Mouse (Mus musculus) lung, embryonic 15.5 days (tissue): ENCODE results near the gene Timm50. TPM values are rescaled to one million over a fixed set of nuclear protein-coding genes. Genes with fewer than 3 reads are reported as not detected.

Experiments used
- ATAC-seq: fragments of 200-750 bp; cut with Nextera tagmentation; 2 replicates; pipeline ENCODE4 v1.8.0; 2017; ENCODE audit warnings: moderate number of reproducible peaks, borderline replicate concordance; ENCODE audit not compliant: low FRiP score, low TSS enrichment; ENCODE audit errors: extremely low read depth
- H3K27ac ChIP-seq: fragments of 300-500 bp; sonication (generic); 2 replicates; pipeline ENCODE4 v1.5.1; 2015; ENCODE audit warnings: moderate library complexity, mild to moderate bottlenecking, inconsistent platforms
- H3K27me3 ChIP-seq: fragments of 300-500 bp; sonication (generic); 2 replicates; pipeline ENCODE4 v1.6.1; 2015; ENCODE audit warnings: inconsistent platforms
- H3K36me3 ChIP-seq: fragments of 300-500 bp; sonication (generic); 2 replicates; pipeline ENCODE4 v1.6.1; 2015; ENCODE audit warnings: inconsistent platforms
- H3K4me1 ChIP-seq: fragments of 300-500 bp; sonication (generic); 2 replicates; pipeline ENCODE4 v1.6.1; 2015; ENCODE audit warnings: inconsistent platforms
- H3K4me2 ChIP-seq: fragments of 300-500 bp; sonication (generic); 2 replicates; pipeline ENCODE4 v1.6.1; 2015; ENCODE audit warnings: inconsistent platforms, mild to moderate bottlenecking, moderate library complexity
- H3K4me3 ChIP-seq: fragments of 300-500 bp; sonication (generic); 2 replicates; pipeline ENCODE4 v1.5.1; 2015; ENCODE audit warnings: mild to moderate bottlenecking, inconsistent platforms
- H3K9ac ChIP-seq: fragments of 300-500 bp; sonication (generic); 2 replicates; pipeline ENCODE4 v1.6.1; 2015; ENCODE audit warnings: inconsistent platforms
- H3K9me3 ChIP-seq: fragments of 300-500 bp; sonication (generic); 2 replicates; pipeline ENCODE4 v1.6.1; 2016; ENCODE audit warnings: inconsistent platforms
- WGBS: fragments of 180-500 bp; shearing (Covaris S2); methylation state at CpG from one replicate; pipeline ENCODE4 v1.1.7; 2015; 5-methylcytosine and 5-hydroxymethylcytosine counted together
- polyA plus RNA-seq: library from polyadenylated mRNA; unstranded; fragments of >200 nt; fragmentation: Nextera tagmentation; extraction: Ambion mirVana; gene quantifications from 2 replicates; pipeline ENCODE4 v1.2.1, GENCODE M21; 2015

Timm50 gene
- polyA plus RNA-seq, 1 experiment from 2014 or later = 146 TPM

- Histone ChIP-seq H3K9me3 (no peaks in the 10 kb centered on the region), H3K4me1 (peaks cover 8% of the 10 kb centered on the region; the same call in 1 of the 2 replicates), H3K36me3 (no peaks in the 10 kb centered on the region), H3K9ac (peak within 1 kb of the TSS; percentile 11; the same call in 1 of the 2 replicates), H3K27me3 (peaks cover 84% of the 10 kb centered on the region), H3K4me3 (peak within 1 kb of the TSS; percentile 30), H3K27ac (no peak within 1 kb of the TSS), H3K4me2 (peak within 1 kb of the TSS; percentile 51)
- ATAC-seq = peak; percentile 36; the same call in 1 of the 2 replicates
- 2% methylated on average over 52 of the region's 52 CpGs for WGBS
Measured at GRCm38 (mm10) chr7:28290638-28291590, 21.0 kb downstream of the Timm50 start, which contains the start of gene Selenov. TSS of gene Selenov (minus strand) at chr7:28291186.

- Histone ChIP-seq H3K36me3 (no peaks in the 10 kb centered on the region), H3K4me3 (peak overlapping the region; percentile 30), H3K27me3 (peaks cover 76% of the 10 kb centered on the region), H3K4me1 (peaks cover 8% of the 10 kb centered on the region; the same call in 1 of the 2 replicates), H3K27ac (no peak overlapping the region), H3K9me3 (no peaks in the 10 kb centered on the region), H3K4me2 (peak overlapping the region; percentile 51), H3K9ac (0 out of 2 replicates have a peak overlapping the region, but pooled peaks have one; percentile 11)
- WGBS = under 1% methylated on average over 18 of the region's 18 CpGs
- ATAC-seq = 0 out of 2 replicates have a peak, but pooled peaks have one; percentile 6
Measured at GRCm38 (mm10) chr7:28290165-28290564, 21.7 kb downstream of the Timm50 start.

GRCm38 (mm10) chr7:28280630-28281029 is 31.2 kb downstream of the Timm50 start:
- Histone ChIP-seq H3K4me1 (peaks cover 8% of the 10 kb centered on the region), H3K4me3 (no peak overlapping the region), H3K9me3 (no peaks in the 10 kb centered on the region), H3K27ac (no peak overlapping the region), H3K9ac (no peak overlapping the region), H3K27me3 (no peaks in the 10 kb centered on the region), H3K4me2 (no peak overlapping the region), H3K36me3 (no peaks in the 10 kb centered on the region)
- 63% methylated on average over 7 of the region's 7 CpGs for whole genome bisulfite sequencing
- ATAC-seq = no peak

GRCm38 (mm10) chr7:28278279-28278652 is 33.6 kb downstream of the Timm50 start:
- ATAC-seq = no peak

GRCm38 (mm10) chr7:28277615-28278278 is 34.1 kb downstream of the Timm50 start, which contains the start of gene Eid2b:
TSS of gene Eid2b (plus strand) at chr7:28277739.
- Histone ChIP-seq H3K9me3 (no peaks in the 10 kb centered on the region), H3K36me3 (peaks cover 3% of the 10 kb centered on the region; the same call in 1 of the 2 replicates), H3K4me3 (peak within 1 kb of the TSS; percentile 65), H3K27ac (peak within 1 kb of the TSS; percentile 26; the same call in 1 of the 2 replicates), H3K4me2 (peak within 1 kb of the TSS; percentile 89), H3K9ac (peak within 1 kb of the TSS; percentile 75), H3K4me1 (peaks cover 8% of the 10 kb centered on the region), H3K27me3 (no peaks in the 10 kb centered on the region)
- ATAC-seq = peak; percentile 62
- 2% methylated on average over 68 of the region's 68 CpGs for WGBS

More at GRCm38 (mm10) chr7:28278279-28278652, 33.6 kb downstream of the Timm50 start:
- Histone ChIP-seq H3K27me3 (no peaks in the 10 kb centered on the region), H3K4me1 (peaks cover 8% of the 10 kb centered on the region), H3K27ac (no peak overlapping the region), H3K9me3 (no peaks in the 10 kb centered on the region), H3K4me2 (peak overlapping the region; percentile 89), H3K4me3 (peak overlapping the region; percentile 65), H3K36me3 (no peaks in the 10 kb centered on the region), H3K9ac (peak overlapping the region; percentile 75)
- WGBS = 72% methylated on average over 7 of the region's 7 CpGs

GRCm38 (mm10) chr7:28277237-28277614 is 34.6 kb downstream of the Timm50 start:
- H3K27ac ChIP-seq = no peak overlapping the region
- no peaks in the 10 kb centered on the region for H3K27me3 ChIP-seq
- peaks cover 8% of the 10 kb centered on the region for H3K4me1 ChIP-seq
- H3K9ac ChIP-seq = no peak overlapping the region
- H3K4me2 ChIP-seq = no peak overlapping the region
- ATAC-seq = no peak
- no peak overlapping the region for H3K4me3 ChIP-seq
- no peaks in the 10 kb centered on the region for H3K9me3 ChIP-seq
- WGBS = 65% methylated on average over 8 of the region's 8 CpGs
- peaks cover 8% of the 10 kb centered on the region; the same call in 1 of the 2 replicates for H3K36me3 ChIP-seq

GRCm38 (mm10) chr7:28271761-28272160 is 40.1 kb downstream of the Timm50 start:
- Histone ChIP-seq H3K4me1 (peaks cover 15% of the 10 kb centered on the region; the same call in 1 of the 2 replicates), H3K9me3 (no peaks in the 10 kb centered on the region), H3K4me2 (no peak overlapping the region), H3K9ac (no peak overlapping the region), H3K4me3 (no peak overlapping the region), H3K27ac (no peak overlapping the region), H3K36me3 (peaks cover 21% of the 10 kb centered on the region; the same call in 1 of the 2 replicates), H3K27me3 (no peaks in the 10 kb centered on the region)
- no peak for ATAC-seq
- WGBS = 69% methylated on average over 3 of the region's 3 CpGs

- ATAC-seq = no peak
- H3K27me3 ChIP-seq = no peaks in the 10 kb centered on the region
- no peak overlapping the region for H3K9ac ChIP-seq
- peak overlapping the region; percentile 86; the same call in 1 of the 2 replicates for H3K4me2 ChIP-seq
- peaks cover 21% of the 10 kb centered on the region; the same call in 1 of the 2 replicates for H3K36me3 ChIP-seq
- no peaks in the 10 kb centered on the region for H3K9me3 ChIP-seq
- no peak overlapping the region for H3K27ac ChIP-seq
- 92% methylated on average over 12 of the region's 12 CpGs for WGBS
- H3K4me3 ChIP-seq = peak overlapping the region; percentile 88; the same call in 1 of the 2 replicates
- peaks cover 15% of the 10 kb centered on the region; the same call in 1 of the 2 replicates for H3K4me1 ChIP-seq
Measured at GRCm38 (mm10) chr7:28269355-28269754, 42.5 kb downstream of the Timm50 start.

- Histone ChIP-seq H3K27me3 (no peaks in the 10 kb centered on the region), H3K9me3 (no peaks in the 10 kb centered on the region), H3K27ac (peak overlapping the region; percentile 88), H3K9ac (peak overlapping the region; percentile 95), H3K4me2 (peak overlapping the region; percentile 86), H3K4me1 (peaks cover 15% of the 10 kb centered on the region; the same call in 1 of the 2 replicates), H3K4me3 (peak overlapping the region; percentile 88), H3K36me3 (peaks cover 21% of the 10 kb centered on the region; the same call in 1 of the 2 replicates)
- whole genome bisulfite sequencing = 20% methylated on average over 16 of the region's 16 CpGs
- ATAC-seq = no peak
Measured at GRCm38 (mm10) chr7:28268576-28268975, 43.3 kb downstream of the Timm50 start.

GRCm38 (mm10) chr7:28268042-28268531 is 43.8 kb downstream of the Timm50 start:
- Histone ChIP-seq H3K9ac (peak overlapping the region; percentile 95), H3K4me2 (peak overlapping the region; percentile 86), H3K4me3 (peak overlapping the region; percentile 88), H3K9me3 (no peaks in the 10 kb centered on the region), H3K27ac (peak overlapping the region; percentile 88), H3K4me1 (peaks cover 15% of the 10 kb centered on the region; the same call in 1 of the 2 replicates), H3K27me3 (no peaks in the 10 kb centered on the region), H3K36me3 (peaks cover 21% of the 10 kb centered on the region; the same call in 1 of the 2 replicates)
- peak; percentile 64 for ATAC-seq
- WGBS = under 1% methylated on average over 26 of the region's 62 CpGs
